Mouse (Mus musculus) ES-Bruce4 (cell line): ENCODE measurements at regions not wholly inside any gene's neighbourhood (a gene's known extent, or its start where the extent isn't known, plus 50 kb on each side); places are given as distances from the start of the nearest gene placed in this dataset.

Experiments
- CTCF ChIP-seq: IDR thresholded peaks from one replicate; pipeline ENCODE4 v1.8.1; 2011; ENCODE audit warnings: low read depth, low read length
- POLR2A ChIP-seq: IDR thresholded peaks from one replicate; pipeline ENCODE4 v1.8.1; 2011; ENCODE audit warnings: low read length; ENCODE audit not compliant: insufficient read depth

DNA sequence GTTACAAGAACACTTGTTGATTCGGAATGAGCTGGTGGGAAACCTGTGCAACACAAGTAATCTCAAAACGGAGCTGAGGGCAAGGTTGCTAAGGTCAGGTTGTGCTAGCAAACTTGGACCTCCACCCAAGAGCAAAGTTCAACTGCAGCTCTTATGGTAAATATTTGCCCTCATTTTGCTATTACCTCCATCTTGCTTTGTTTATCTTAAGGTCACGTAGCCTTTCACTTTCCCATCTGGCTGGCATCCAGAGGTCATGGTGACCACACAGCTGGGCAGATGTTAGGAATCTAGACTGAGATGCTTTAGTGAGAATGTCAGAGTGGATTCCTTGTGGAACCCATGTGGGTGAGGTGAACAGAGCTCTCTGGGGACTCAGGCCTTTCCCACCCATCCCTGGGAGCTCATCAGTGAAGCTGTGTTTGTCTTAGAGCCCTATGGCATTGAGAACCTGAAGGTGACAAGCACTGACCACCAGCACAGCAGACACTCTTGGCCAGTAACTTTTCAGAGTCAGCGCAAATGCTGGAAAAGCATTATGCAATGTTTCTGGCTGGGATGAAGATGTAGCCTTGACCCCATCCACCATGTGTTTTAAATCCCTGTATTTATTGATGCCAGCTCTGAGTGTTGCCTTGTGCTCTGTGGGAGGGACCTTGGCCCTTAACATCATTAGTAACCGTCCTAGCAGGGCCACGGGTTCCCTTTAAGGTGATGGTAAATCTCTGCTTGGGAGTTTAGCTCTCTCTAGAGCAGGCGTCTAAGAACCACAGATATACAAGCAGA, 131.4 kb downstream of the Cxcl12 start:
- TF ChIP-seq POLR2A (no peak), CTCF (no peak)
